Mouse (Mus musculus) left cerebral cortex, adult 2 months (tissue): ENCODE data around the gene Krt19. TPM values are rescaled to one million over a fixed set of nuclear protein-coding genes. Genes with fewer than 3 reads are reported as not detected.

Experiments used
- DNase-seq, 2 experiments: peaks; one replicate each; pipeline ENCODE4 v3.0.0; 2021 to 2022; ENCODE audit warnings: low spot score in 2 of 2, mixed read lengths in 1 of 2; ENCODE audit errors: extremely low spot score in 1 of 2
- H3K27ac ChIP-seq: fragments of 200-600 bp; 2 replicates; pipeline ENCODE4 v1.8.1; 2022
- H3K4me3 ChIP-seq: fragments of 200-600 bp; 2 replicates; pipeline ENCODE4 v1.8.1; 2022
- CTCF ChIP-seq: fragments of 200-600 bp; IDR thresholded peaks from 2 replicates; pipeline ENCODE4 v1.8.1; 2022; ENCODE audit warnings: antibody characterized with exemption, mild to moderate bottlenecking, moderate library complexity
- intact Hi-C: fragments of 180-260 bp; cut with DNase I; formaldehyde crosslinking; loops from one replicate; pipeline ENCODE4 v1.15.1; 2025
- long read RNA-seq, 2 experiments: library from polyadenylated mRNA; stranded (forward); transcript quantifications; one replicate each; pipeline ENCODE4 v2.0.0; 2021; ENCODE audit warnings: borderline mapping rate in 2 of 2
- total RNA-seq, 2 experiments: library from RNA; stranded (reverse); gene quantifications; 2 replicates each; pipeline ENCODE4 v1.2.3; 2021

Gene Krt19
- not detected for total RNA-seq
- long read RNA-seq, experiment 1, result 0 reads
- long read RNA-seq, experiment 2, result 0 reads

DNA sequence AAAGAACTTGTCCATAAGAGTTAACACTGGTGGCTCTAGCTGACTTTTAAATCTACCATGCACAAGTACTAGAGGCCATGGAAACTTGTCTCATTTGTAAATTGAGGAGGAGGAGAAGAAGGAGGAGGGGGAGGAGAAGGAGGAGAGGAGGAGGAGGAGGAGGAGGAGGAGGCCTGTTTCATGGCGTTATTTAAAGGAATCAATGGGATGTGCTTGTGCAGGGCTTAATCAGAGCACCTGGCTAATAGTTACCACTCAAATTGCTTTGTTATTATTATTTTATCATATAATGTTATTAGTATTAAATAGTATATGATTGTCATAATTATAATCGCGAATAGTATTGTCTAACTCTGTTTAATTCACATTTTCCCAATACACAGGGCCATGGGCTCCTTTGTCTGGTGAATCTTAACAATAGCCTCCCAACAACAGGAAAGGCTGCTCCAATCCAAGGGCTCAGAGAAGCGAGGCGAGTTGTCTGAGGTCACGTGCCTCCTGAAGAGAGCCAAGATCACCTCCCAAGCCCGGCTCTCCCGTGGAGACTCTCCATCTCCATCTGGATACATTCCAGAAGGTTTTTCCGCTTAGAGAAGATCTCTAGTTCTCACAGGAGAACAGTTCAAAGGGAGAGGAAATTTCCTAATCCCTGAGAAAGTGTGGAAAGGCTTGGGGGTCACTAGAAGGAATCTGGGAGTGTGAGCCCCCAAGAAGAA lies at the start of gene Krt19:
Gene Krt19 (minus strand): TSS at position 51 of the 716 bp plus-strand sequence.
- Histone ChIP-seq H3K4me3 (no peak within 1 kb of the TSS), H3K27ac (no peak within 1 kb of the TSS)
- no peak for TF ChIP-seq CTCF
- DNase-seq, result no peak
- intact Hi-C loops, result no loop called here

GRCm38 (mm10) chr11:100192992-100193391 lies 44.5 kb upstream of the Krt19 start, which contains the start of gene Krt9:
Gene Krt9 (minus strand): TSS chr11:100193246.
- intact Hi-C loops, result no loop called here
- no peak for TF ChIP-seq CTCF
- peak; percentile 48 to 52 for DNase-seq
- peak within 1 kb of the TSS; percentile 59 for H3K27ac ChIP-seq
- H3K4me3 ChIP-seq, result no peak within 1 kb of the TSS

- TF ChIP-seq CTCF, result no peak
- H3K4me3 ChIP-seq, result no peak overlapping the region
- intact Hi-C loops, result no loop called here
- no peak for DNase-seq
- no peak overlapping the region for H3K27ac ChIP-seq
Measured at GRCm38 (mm10) chr11:100191820-100192219, 43.4 kb upstream of the Krt19 start.

DNA sequence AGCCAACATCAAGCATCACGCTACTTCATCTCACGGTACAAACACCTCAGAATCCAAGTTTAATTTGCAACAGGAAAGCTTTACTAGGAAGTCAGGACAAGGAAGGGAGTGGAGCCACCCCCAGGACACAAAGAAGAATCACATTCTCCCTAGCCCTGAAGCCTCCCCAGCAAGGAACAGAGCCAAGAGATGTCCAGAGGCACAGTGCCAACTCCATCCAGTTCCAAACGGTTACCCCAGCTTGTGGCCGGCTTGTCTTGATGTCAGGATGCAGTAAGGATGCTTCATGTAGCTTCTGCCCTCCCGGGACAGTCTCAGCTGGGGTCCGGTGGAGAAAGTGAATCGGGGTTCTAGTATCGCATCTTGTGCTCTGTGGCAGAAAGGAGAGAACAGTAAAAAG lies 38.3 kb upstream of the Krt19 start:
- TF ChIP-seq CTCF, result no peak
- intact Hi-C loops, result no loop called here
- H3K4me3 ChIP-seq, result no peak overlapping the region
- DNase-seq, result no peak
- no peak overlapping the region for H3K27ac ChIP-seq

DNA sequence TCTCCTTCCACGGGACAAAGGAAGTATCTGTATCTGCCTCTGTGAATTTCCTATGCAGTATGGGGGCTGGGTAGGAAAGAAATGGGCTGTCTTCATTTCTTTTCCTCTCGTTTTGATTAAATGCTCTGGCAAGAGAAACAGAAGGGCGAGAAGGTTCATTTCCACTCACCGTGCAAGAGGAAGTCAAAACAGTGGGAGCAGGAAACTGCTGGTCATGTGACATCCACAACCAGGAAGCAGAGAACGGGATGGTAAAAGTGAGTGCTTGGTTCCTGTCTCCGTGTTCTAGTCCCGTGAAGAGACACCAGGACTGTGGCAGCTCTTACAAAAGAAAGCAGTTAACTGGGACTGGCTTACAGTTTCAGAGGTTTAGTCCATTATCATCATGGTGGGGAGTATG lies 33.3 kb upstream of the Krt19 start:
- intact Hi-C loops, result no loop called here
- no peak for TF ChIP-seq CTCF
- no peak for DNase-seq
- Histone ChIP-seq H3K4me3 (no peak overlapping the region), H3K27ac (no peak overlapping the region)

GRCm38 (mm10) chr11:100179260-100179659 lies 30.8 kb upstream of the Krt19 start:
- TF ChIP-seq CTCF, result no peak
- no peak for DNase-seq
- H3K4me3 ChIP-seq, result no peak overlapping the region
- H3K27ac ChIP-seq, result no peak overlapping the region
- intact Hi-C loops, result no loop called here

GRCm38 (mm10) chr11:100178307-100178706 lies 29.8 kb upstream of the Krt19 start:
- peak in 1 of 2 experiments; percentile 15 for DNase-seq
- TF ChIP-seq CTCF, result no peak
- no peak overlapping the region for H3K4me3 ChIP-seq
- intact Hi-C loops, result no loop called here
- no peak overlapping the region for H3K27ac ChIP-seq

DNA sequence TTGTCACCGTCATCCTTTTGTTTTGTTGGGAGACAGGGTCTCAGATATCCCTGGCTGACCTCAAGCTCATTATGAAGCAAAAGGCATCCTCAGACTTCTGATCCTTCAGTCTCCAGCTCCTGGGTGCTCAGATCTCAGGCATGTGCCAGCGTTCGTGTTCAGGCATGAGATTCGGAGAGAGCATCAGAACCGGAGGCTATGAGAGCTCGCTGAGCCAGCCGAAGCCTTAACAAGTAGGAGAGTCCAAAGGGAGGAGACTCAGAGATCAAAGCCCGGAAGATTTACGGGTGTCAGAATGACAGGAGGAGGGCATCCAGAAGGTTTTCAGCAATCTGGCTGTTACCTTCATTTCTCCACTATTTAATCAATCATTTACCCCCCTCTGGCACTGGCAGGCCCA lies 28.3 kb upstream of the Krt19 start:
- Histone ChIP-seq H3K27ac (no peak overlapping the region), H3K4me3 (no peak overlapping the region)
- no peak for DNase-seq
- no peak for TF ChIP-seq CTCF
- intact Hi-C loops, result no loop called here

DNA sequence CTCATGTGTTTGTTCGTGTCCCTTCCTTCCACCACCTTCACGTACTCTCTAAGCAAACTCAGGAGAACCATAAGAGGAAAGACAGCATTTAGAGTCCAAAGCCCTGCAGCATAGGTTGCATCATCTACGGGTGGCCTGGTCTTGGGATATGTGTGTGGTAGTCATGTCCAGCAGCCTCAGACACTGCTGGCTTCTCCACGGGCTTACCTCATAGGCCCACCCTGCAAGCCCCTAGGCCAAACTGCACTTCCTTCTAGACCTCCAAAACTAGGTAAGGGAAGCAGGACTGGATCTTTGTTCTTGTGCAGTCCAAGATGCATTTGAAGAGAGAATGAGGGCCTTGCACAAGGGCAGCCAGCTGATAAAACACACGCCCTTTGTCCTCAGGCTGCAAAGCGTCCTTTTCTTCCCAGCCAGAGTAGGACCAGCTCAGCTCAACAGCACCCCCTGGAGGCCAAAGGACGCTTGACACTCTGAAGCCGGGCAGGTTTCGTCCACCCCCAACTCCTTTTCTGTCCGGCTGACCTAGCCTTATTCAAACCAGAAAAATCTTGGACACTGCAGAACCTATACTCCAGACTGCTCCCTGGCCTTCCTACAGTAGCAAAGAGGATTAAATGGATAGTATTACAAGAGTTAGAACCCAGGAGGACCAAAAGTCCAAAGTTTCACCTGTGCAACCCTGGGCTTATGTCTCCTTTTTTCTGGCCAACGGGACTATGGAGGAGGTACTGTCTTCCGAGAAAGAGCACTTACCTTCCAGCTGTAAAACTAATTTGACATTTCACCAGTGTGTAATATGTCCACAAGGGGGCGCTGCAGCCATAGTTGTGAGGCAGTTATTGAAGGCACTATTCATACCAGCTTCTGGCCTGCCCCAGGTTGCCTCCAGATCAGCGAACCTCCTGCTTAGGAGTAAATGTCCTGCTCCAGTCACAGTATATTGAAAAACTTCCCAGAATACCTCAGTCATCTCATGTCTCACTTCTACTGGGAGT lies 20.6 kb upstream of the Krt19 start:
- Histone ChIP-seq H3K27ac (no peak overlapping the region), H3K4me3 (no peak overlapping the region)
- TF ChIP-seq CTCF, result peak; percentile 60
- intact Hi-C loops, result loop anchor here (1.0 to 5.0 kb wide), 6 partner anchors 113 to 792 kb away; no protein-coding TSS in a partner anchor
- DNase-seq, result peak; percentile 71 to 77

DNA sequence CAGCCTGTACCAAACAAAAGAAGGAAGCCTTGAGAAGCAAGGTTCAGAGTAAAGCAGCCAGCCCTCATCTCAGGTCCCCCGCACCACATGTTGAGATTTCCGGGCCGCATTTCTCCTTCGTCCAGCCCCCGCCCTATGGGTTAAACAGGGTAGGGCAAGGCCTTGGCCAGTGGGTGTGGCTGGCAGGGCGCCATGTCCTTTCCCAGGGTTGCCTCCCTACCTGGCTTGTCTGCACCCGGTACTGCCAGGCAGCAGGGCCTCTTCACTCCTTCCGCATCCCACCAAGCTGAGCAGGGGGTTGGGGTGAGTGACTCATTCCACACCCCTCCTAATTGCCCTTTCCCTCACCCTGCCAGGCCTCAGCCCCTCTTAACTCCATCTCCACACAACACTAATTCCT lies 19.6 kb upstream of the Krt19 start:
- DNase-seq, result peak in 1 of 2 experiments; percentile 10
- H3K27ac ChIP-seq, result no peak overlapping the region
- no peak overlapping the region for H3K4me3 ChIP-seq
- no peak for TF ChIP-seq CTCF
- intact Hi-C loops, result loop anchor here (2.0 to 5.0 kb wide), 3 partner anchors 163 to 791 kb away; no protein-coding TSS in a partner anchor

DNA sequence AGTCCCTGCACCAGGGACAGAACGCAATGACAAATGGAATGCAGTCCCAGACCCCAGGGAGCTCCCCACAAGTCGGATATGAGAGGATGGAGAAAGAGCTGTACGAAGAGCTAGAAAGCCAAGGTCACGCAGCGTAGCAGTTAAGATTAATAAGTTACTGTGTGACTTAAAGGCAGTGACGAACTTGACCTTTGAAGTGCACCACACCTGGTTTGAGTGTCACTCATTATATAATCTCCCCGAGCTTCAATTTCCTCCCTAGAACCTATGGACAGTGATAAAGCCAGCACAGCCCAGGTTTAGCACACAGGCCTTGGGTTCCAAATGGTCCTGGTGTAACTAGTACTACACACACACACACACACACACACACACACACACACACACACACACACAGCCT lies 15.9 kb upstream of the Krt19 start:
- intact Hi-C loops, result no loop called here
- no peak for DNase-seq
- TF ChIP-seq CTCF, result no peak
- H3K4me3 ChIP-seq, result no peak overlapping the region
- H3K27ac ChIP-seq, result no peak overlapping the region

- Histone ChIP-seq H3K4me3 (no peak overlapping the region), H3K27ac (no peak overlapping the region)
- no peak for TF ChIP-seq CTCF
- intact Hi-C loops, result no loop called here
- DNase-seq, result no peak
Measured at GRCm38 (mm10) chr11:100157908-100158477, 9.5 kb upstream of the Krt19 start.
